Mouse (Mus musculus) heart, embryonic 14.5 days (tissue): ENCODE measurements around the gene Gsdme. TPM values are rescaled to one million over a fixed set of nuclear protein-coding genes. Genes with fewer than 3 reads are reported as not detected.

ENCODE experiments used
- ATAC-seq: fragments of 200-750 bp; cut with Nextera tagmentation; 2 replicates; pipeline ENCODE4 v1.8.0; 2017; ENCODE audit warnings: low read depth, moderate TSS enrichment; ENCODE audit not compliant: insufficient number of reproducible peaks, insufficient read depth, low FRiP score
- H3K27ac ChIP-seq, 2 experiments: fragments of 200-500 bp in 1 of 2; fragments of 300-500 bp in 1 of 2; sonication (generic) in 1 of 2; replicated peaks in 1 of 2; 2 replicates each; pipeline ENCODE4 v1.5.1; 2012 to 2014; ENCODE audit warnings: low read depth in 2 of 2, low read length in 2 of 2, control low read depth in 1 of 2, mild to moderate bottlenecking in 1 of 2, mixed read lengths in 1 of 2; ENCODE audit not compliant: control insufficient read depth in 1 of 2, insufficient read depth in 1 of 2
- H3K27me3 ChIP-seq: fragments of 300-500 bp; sonication (generic); 2 replicates; pipeline ENCODE4 v1.6.1; 2014; ENCODE audit warnings: mild to moderate bottlenecking, low read length, control low read depth; ENCODE audit not compliant: control insufficient read depth, insufficient read depth
- H3K36me3 ChIP-seq: fragments of 300-500 bp; sonication (generic); 2 replicates; pipeline ENCODE4 v1.6.1; 2014; ENCODE audit warnings: mild to moderate bottlenecking, control low read depth, low read length, mixed read lengths; ENCODE audit not compliant: control insufficient read depth, insufficient read depth
- H3K4me1 ChIP-seq, 2 experiments: fragments of 200-500 bp in 1 of 2; fragments of 300-500 bp in 1 of 2; sonication (generic) in 1 of 2; 2 replicates each; pipeline ENCODE4 v1.6.1; 2012 to 2014; ENCODE audit warnings: low read length in 2 of 2, control low read depth in 1 of 2, mixed read lengths in 1 of 2; ENCODE audit not compliant: control insufficient read depth in 2 of 2, insufficient read depth in 2 of 2
- H3K4me2 ChIP-seq: fragments of 300-500 bp; sonication (generic); 2 replicates; pipeline ENCODE4 v1.6.1; 2014; ENCODE audit warnings: mild to moderate bottlenecking, low read length
- H3K4me3 ChIP-seq, 2 experiments: fragments of 200-500 bp in 1 of 2; fragments of 300-500 bp in 1 of 2; sonication (generic) in 1 of 2; 2 replicates each; pipeline ENCODE4 v1.5.1; 2012 to 2014; ENCODE audit warnings: low read length in 2 of 2, mild to moderate bottlenecking in 2 of 2, control low read depth in 1 of 2, low read depth in 1 of 2, moderate library complexity in 1 of 2; ENCODE audit not compliant: control insufficient read depth in 1 of 2, insufficient read depth in 1 of 2
- H3K9ac ChIP-seq: fragments of 300-500 bp; sonication (generic); 2 replicates; pipeline ENCODE4 v1.6.1; 2014; ENCODE audit warnings: mild to moderate bottlenecking, low read length
- H3K9me3 ChIP-seq: fragments of 300-500 bp; sonication (generic); 2 replicates; pipeline ENCODE4 v1.6.1; 2016; ENCODE audit warnings: low read length, control low read depth; ENCODE audit not compliant: control insufficient read depth
- WGBS: fragments of 180-500 bp; shearing (Covaris S2); extraction: QIAGEN DNeasy Blood & Tissue Kit; methylation state at CpG from one replicate; pipeline ENCODE4 v1.1.7; 2014; 5-methylcytosine and 5-hydroxymethylcytosine counted together
- polyA plus RNA-seq: library from polyadenylated mRNA; unstranded; fragments of >200 nt; fragmentation: Nextera tagmentation; extraction: Ambion mirVana; gene quantifications from 2 replicates; pipeline ENCODE4 v1.2.1, GENCODE M21; 2014

Gsdme gene
- polyA plus RNA-seq, 1 experiment from 2014 or later: 37.7 TPM

DNA sequence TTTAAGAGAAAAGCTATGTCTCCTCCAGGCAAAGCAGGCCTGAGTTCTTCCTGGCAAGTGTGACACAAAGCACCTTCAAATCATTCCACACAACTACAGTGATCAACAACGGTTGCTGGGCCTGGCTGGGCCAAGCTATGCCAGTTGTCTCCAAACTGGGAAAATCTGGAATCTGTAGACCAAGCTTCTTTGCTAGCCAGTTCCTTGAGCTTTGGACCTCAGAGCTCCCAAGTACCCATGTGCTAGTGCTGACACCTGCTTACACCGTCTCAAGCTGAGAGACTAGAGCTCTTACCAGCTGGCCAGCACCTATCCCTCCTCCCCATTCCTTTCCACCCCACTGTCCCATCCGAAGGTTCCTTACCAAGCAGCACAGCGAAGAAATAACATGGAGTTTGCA, 47.7 kb downstream of the Gsdme start:
- H3K4me3 ChIP-seq: no peak overlapping the region
- H3K9me3 ChIP-seq: no peaks in the 10 kb centered on the region
- no peak overlapping the region for H3K9ac ChIP-seq
- no peaks in the 10 kb centered on the region for H3K4me1 ChIP-seq
- no peak overlapping the region for H3K27ac ChIP-seq
- 86% methylated on average over 4 of the region's 4 CpGs for WGBS
- H3K4me2 ChIP-seq: no peak overlapping the region
- no peak for ATAC-seq
- H3K27me3 ChIP-seq: no peaks in the 10 kb centered on the region
- H3K36me3 ChIP-seq: no peaks in the 10 kb centered on the region

DNA sequence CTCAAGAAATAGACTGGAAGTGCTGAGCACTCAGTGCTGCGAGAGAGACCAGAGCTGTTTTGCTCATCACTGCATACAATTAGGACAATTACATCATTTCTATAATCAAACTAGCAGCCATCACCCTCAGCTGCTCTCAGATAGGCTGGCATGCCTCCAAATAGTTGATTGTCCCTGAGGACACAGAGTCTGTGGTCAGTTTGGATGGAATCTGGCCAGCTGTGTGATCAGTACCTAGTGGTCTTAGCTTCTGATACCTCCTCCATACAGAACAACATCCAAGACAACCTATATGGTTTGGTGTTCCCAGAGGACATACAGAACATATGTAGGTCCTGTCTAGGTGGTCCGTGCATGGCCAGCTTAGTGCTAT, 48.3 kb downstream of the Gsdme start:
- H3K4me2 ChIP-seq: no peak overlapping the region
- H3K9me3 ChIP-seq: no peaks in the 10 kb centered on the region
- WGBS: 68% methylated on average over 2 of the region's 2 CpGs
- H3K27ac ChIP-seq: no peak overlapping the region
- H3K9ac ChIP-seq: no peak overlapping the region
- ATAC-seq: no peak
- no peak overlapping the region for H3K4me3 ChIP-seq
- no peaks in the 10 kb centered on the region for H3K36me3 ChIP-seq
- H3K4me1 ChIP-seq: no peaks in the 10 kb centered on the region
- H3K27me3 ChIP-seq: no peaks in the 10 kb centered on the region

DNA sequence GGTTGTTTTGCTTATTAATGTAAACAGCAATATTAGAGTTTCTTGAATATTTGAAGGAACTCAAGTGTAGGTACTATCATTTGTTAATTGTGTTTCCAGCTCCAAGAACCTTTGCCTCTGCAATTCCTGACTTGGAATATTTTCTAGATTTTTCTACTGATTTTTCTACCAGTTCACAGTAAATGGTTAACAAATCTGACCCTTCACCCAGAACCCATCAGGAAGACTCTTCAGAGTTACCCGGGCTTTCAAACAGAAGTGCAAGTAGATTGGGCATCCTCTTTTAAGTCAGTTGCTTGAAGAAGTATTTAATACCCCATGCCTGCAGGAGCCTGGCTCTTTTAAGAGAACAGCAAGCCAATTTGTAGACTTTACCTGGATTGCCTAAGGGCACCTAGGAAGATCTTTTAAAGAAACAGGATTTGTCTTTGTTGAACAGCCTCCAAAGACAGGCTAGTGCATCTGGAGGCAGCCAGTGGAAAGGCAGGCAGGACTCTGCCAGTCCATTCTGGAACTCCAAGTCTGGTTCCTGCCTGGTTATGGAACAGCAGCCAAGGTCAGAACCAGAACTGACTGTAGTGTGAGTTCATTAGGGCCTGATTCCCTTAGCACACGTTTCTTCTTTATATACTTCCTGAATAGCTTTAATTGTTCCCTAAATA, 48.8 kb downstream of the Gsdme start:
- ATAC-seq: no peak

DNA sequence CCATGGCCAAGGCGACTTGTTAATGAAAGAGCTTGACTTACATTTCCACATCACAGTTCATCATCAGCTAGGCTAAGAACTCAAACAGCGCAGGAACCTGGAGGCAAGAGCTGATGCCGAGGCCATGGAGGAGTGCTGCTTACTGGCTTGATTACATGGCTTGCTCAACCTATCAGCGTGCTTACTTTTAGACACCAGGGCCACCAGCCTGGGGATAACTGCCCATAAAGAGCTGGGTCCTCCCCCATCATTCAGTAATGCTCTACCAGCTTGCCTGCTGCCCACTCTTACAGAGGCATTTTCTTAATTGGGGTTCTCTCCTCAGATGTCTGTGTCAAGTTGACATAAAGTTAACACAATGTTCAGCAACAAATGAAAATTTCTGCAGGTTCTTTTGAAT, 58.6 kb downstream of the Gsdme start:
- Histone ChIP-seq H3K4me1 (no peaks in the 10 kb centered on the region), H3K27ac (no peak overlapping the region), H3K9me3 (no peaks in the 10 kb centered on the region), H3K4me2 (no peak overlapping the region), H3K9ac (no peak overlapping the region), H3K4me3 (no peak overlapping the region), H3K27me3 (no peaks in the 10 kb centered on the region), H3K36me3 (peaks cover 11% of the 10 kb centered on the region; the same call in 1 of the 2 replicates)
- WGBS: 88% methylated on average over 4 of the region's 4 CpGs
- ATAC-seq: no peak

More for the DNA sequence above, 48.8 kb downstream of the Gsdme start:
- Histone ChIP-seq H3K27me3 (no peaks in the 10 kb centered on the region), H3K4me3 (no peak overlapping the region), H3K27ac (no peak overlapping the region), H3K9me3 (no peaks in the 10 kb centered on the region), H3K4me2 (no peak overlapping the region), H3K9ac (no peak overlapping the region), H3K4me1 (no peaks in the 10 kb centered on the region), H3K36me3 (no peaks in the 10 kb centered on the region)
- whole genome bisulfite sequencing: 47% methylated on average over 2 of the region's 2 CpGs

DNA sequence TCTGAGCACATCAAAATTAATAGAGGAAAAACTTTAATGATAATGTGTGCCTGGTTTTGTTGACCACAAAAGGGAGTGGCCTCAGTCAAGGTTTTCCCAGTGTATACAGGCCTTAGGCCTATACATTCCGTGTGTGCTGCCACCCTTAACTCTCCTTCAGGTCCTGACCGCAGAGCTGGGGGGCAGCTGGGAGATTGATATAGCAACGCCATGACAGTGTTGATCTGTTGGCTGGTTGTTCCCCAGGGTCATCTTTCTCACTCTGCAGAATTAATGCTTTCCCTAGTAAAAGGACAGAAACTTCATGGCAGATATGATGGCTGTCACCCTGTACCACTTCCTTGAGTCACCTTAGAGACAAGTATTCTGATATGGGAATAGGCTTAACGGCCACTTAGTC, 59.3 kb downstream of the Gsdme start:
- Histone ChIP-seq H3K36me3 (peaks cover 12% of the 10 kb centered on the region; the same call in 1 of the 2 replicates), H3K4me3 (no peak overlapping the region), H3K4me1 (no peaks in the 10 kb centered on the region), H3K27me3 (no peaks in the 10 kb centered on the region), H3K4me2 (no peak overlapping the region), H3K9me3 (no peaks in the 10 kb centered on the region), H3K27ac (no peak overlapping the region), H3K9ac (no peak overlapping the region)
- WGBS: 85% methylated on average over 4 of the region's 4 CpGs
- ATAC-seq: no peak

DNA sequence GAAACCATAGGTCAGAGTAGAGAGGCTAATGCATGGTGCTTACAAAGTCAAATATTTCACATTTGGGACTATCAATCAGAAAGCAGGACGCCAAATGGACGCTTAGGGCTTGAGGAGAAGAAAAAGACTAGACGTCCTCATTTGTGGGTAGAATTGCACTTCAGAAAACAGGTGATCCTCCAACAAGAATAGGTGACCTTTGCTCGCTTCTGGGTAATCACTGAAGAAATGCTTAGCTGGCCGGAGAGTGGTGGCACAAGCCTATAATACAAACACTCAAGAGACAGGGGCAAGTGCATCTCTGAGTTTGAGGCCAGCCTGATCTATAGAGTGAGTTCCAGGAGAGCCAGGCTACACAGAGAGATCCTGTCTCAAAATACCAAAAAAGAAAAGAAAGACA, 69.8 kb downstream of the Gsdme start:
- no peak overlapping the region for H3K9ac ChIP-seq
- H3K9me3 ChIP-seq: no peaks in the 10 kb centered on the region
- no peak overlapping the region for H3K27ac ChIP-seq
- H3K27me3 ChIP-seq: no peaks in the 10 kb centered on the region
- WGBS: 84% methylated on average over 5 of the region's 5 CpGs
- H3K36me3 ChIP-seq: peaks cover 24% of the 10 kb centered on the region
- peaks cover 0 to 14% of the 10 kb centered on the region in 2 experiments; a peak in 2 of 4 replicates for H3K4me1 ChIP-seq
- no peak overlapping the region for H3K4me2 ChIP-seq
- no peak overlapping the region for H3K4me3 ChIP-seq
- ATAC-seq: no peak

DNA sequence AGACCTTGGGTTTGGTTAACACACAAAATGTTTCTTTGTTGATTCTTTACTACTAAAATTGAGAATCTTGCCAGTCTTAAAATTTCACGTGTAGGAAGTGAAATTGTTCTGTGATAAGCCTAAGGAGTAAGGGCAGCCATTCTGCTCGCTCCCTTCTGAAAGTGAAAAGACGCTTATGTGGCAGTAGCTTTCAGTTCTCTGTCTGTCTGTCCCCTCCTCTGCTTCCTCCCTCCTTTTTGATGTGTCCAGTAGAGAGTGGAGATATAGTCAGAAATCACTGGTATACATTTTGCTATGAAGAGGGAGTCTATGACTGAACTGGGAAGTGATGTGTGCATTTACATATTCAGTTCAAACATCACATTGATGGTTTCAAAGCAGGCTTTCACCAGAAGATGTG, 70.8 kb downstream of the Gsdme start:
- Histone ChIP-seq H3K36me3 (peaks cover 17% of the 10 kb centered on the region), H3K27ac (no peak overlapping the region), H3K4me3 (no peak overlapping the region), H3K27me3 (no peaks in the 10 kb centered on the region), H3K9me3 (no peaks in the 10 kb centered on the region), H3K9ac (no peak overlapping the region), H3K4me2 (no peak overlapping the region), H3K4me1 (peaks cover 0 to 24% of the 10 kb centered on the region in 2 experiments; a peak in 3 of 4 replicates)
- no peak for ATAC-seq
- 73% methylated on average over 3 of the region's 3 CpGs for WGBS

DNA sequence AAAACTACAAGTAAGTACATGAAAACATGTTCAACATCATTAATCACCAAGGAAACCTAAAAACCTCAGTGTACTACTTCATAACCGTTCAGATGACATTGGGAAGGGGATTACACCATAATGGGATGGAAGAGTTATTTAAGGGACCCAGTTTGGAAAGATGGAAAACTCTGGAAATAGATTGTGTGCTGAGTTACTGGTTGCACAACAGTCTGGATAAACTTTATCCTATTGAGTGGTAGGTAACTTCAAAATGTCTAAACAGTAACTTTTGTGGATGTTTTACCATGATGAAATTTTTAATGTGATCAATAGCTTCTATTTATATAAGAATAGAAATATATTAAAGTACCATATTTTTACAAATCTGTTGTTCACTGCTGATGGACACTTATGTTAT, 71.5 kb downstream of the Gsdme start:
- Histone ChIP-seq H3K9me3 (no peaks in the 10 kb centered on the region), H3K9ac (no peak overlapping the region), H3K4me3 (no peak overlapping the region), H3K4me1 (peaks cover 0 to 24% of the 10 kb centered on the region in 2 experiments; a peak in 3 of 4 replicates), H3K36me3 (peaks cover 16% of the 10 kb centered on the region), H3K27ac (no peak overlapping the region), H3K27me3 (no peaks in the 10 kb centered on the region), H3K4me2 (no peak overlapping the region)
- ATAC-seq: no peak
- WGBS: 73% methylated on average over 1 of the region's 1 CpGs
